Mouse (Mus musculus): ENCODE measurements at regions not wholly inside any gene's neighbourhood (a gene's known extent, or its start where the extent isn't known, plus 50 kb on each side); places are given as distances from the start of the nearest gene placed in this dataset.

DNA sequence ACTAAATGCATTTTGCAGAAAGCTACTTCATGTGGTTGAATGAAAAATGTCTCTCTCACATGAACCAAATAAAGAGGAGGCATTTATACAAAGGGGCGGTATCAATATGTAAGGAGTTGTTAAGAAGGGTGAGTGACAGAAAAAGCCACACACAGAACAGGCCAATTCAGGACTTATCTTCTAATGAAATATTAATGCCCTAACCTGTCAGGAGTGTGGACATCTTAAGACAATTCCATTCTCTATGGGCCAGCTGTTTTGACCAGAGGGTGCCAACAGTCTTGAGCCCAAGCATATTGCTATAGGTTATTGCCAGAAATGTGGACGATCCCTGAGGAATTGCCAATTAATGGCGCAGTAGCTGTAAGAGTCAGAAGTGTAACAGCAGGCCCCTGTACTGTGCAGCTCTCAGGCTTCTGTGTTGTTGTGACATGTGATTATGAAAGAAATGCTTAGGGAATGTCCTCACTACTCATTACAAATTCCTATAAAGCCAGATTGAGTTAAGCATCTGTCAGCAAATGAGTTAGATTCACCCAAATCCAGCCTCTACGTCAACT is 393.8 kb downstream of the Ice1 start:
- TF ChIP-seq POLR2A (IDR thresholded peaks at IDR 0.05; ENCODE audit: insufficient read depth, low read length) = no peak
- TF ChIP-seq CTCF (IDR thresholded peaks at IDR 0.05; ENCODE audit: low read depth, low read length) = no peak
- no peak for TF ChIP-seq EP300 (IDR thresholded peaks at IDR 0.05; ENCODE audit: insufficient read depth, low read depth, low read length)

Measured in ES-Bruce4 (cell line).